In genomic region chr6:4684706-4685340, GRCm38 (mm10) we compare ENCODE assay signal across 22 mouse cellular contexts.
DNase-seq lines count a peak whose midpoint lies in the region; ATAC-seq lines count a peak whose summit lies in the region.
"Had no signal": no experiment of that assay in that cellular context is flagged by ENCODE, and none has a peak within 500 bp of the region (broad histone marks: within the 10 kb centered on the region; RNA-seq: fewer than 3 reads in every experiment).

No protein-coding gene starts in this region.

- peak; percentile 4 to 10 for DNase-seq in heart, adult 18-20 months
- no peak for DNase-seq in heart, postnatal 25 days (ENCODE audit: low spot score)
- DNase-seq in ES-CJ7 (ENCODE audit: low read depth, low spot score) = peak; percentile 66
- DNase-seq in adrenal gland, postnatal 14 days = peak; percentile 25
- DNase-seq in left cerebral cortex, postnatal 10 days (ENCODE audit: extremely low spot score in 1 of 2, low spot score in 2 of 2) = no peak
- DNase-seq in cerebellum, postnatal 14 days = no peak
- DNase-seq in left cerebral cortex, adult 18-20 months (ENCODE audit: low spot score in 2 of 2) = no peak
- DNase-seq: cerebellum, adult 9-10 months; kidney, adult 11 months; kidney, postnatal 14 days; retina, postnatal 1 day; thymus, postnatal 4 days had no signal

- peaks cover 6% of the 10 kb centered on the region for H3K4me1 ChIP-seq in limb, embryonic 12.5 days (replicated peaks)
- H3K4me1 ChIP-seq: embryonic facial prominence, embryonic 15.5 days; midbrain, embryonic 13.5 days had no signal

- 29% methylated on average over 10 of the region's 10 CpGs for WGBS in limb, embryonic 12.5 days

- H3K9ac ChIP-seq in limb, embryonic 12.5 days (replicated peaks) = no peak overlapping the region
- H3K9ac ChIP-seq: embryonic facial prominence, embryonic 15.5 days; forebrain, embryonic 13.5 days; heart, embryonic 13.5 days; liver, embryonic 14.5 days; midbrain, embryonic 13.5 days had no signal

- intact Hi-C loops in heart, postnatal 25 days (cut with DNase I) = no loop called here
- intact Hi-C loops in left cerebral cortex, postnatal 10 days (cut with DNase I) = no loop called here

- ATAC-seq in limb, embryonic 12.5 days (ENCODE audit: insufficient number of reproducible peaks, insufficient read depth, low FRiP score, low TSS enrichment, low read depth) = no peak
- ATAC-seq: activated CD4-positive, CD25-positive, alpha-beta regulatory T cell, adult 4 months; forebrain, embryonic 13.5 days; hindbrain, postnatal 0 days; lung, postnatal 0 days; midbrain, embryonic 13.5 days had no signal

- peak overlapping the region; percentile 72 for H3K27ac ChIP-seq in limb, embryonic 12.5 days
- H3K27ac ChIP-seq: embryonic facial prominence, embryonic 15.5 days; forebrain, embryonic 13.5 days; heart, embryonic 13.5 days; hindbrain, postnatal 0 days; liver, embryonic 14.5 days; midbrain, embryonic 13.5 days had no signal

- no peak overlapping the region for H3K4me3 ChIP-seq in limb, embryonic 12.5 days (replicated peaks)
- H3K4me3 ChIP-seq: embryonic facial prominence, embryonic 15.5 days; forebrain, embryonic 13.5 days; heart, embryonic 13.5 days; midbrain, embryonic 13.5 days had no signal

- H3K36me3 ChIP-seq in limb, embryonic 12.5 days = peaks cover 6% of the 10 kb centered on the region; the same call in 1 of the 2 replicates
- H3K36me3 ChIP-seq: embryonic facial prominence, embryonic 15.5 days; G1E had no signal

- H3K27me3 ChIP-seq in limb, embryonic 12.5 days = no peaks in the 10 kb centered on the region
- H3K27me3 ChIP-seq: embryonic facial prominence, embryonic 15.5 days; forebrain, embryonic 13.5 days; heart, embryonic 13.5 days; midbrain, embryonic 13.5 days had no signal

- no peaks in the 10 kb centered on the region for H3K9me3 ChIP-seq in limb, embryonic 12.5 days
- H3K9me3 ChIP-seq: embryonic facial prominence, embryonic 15.5 days; forebrain, embryonic 13.5 days; G1E; heart, embryonic 13.5 days; midbrain, embryonic 13.5 days had no signal

- H3K4me2 ChIP-seq in limb, embryonic 12.5 days = no peak overlapping the region
- H3K4me2 ChIP-seq: embryonic facial prominence, embryonic 15.5 days; forebrain, embryonic 13.5 days; heart, embryonic 13.5 days; midbrain, embryonic 13.5 days had no signal

Comparison
In these comparisons a context has a peak if more than half of its experiments do, and no peak if none do; other contexts are left out.
1. DNase-seq: peak in heart, adult 18-20 months (2 of 2), ES-CJ7 (single experiment) and adrenal gland, postnatal 14 days (single experiment); none in heart, postnatal 25 days (single experiment), left cerebral cortex, postnatal 10 days (0 of 2), cerebellum, postnatal 14 days (0 of 2) and left cerebral cortex, adult 18-20 months (0 of 2).